Mouse (Mus musculus) liver, postnatal 0 days (tissue): ENCODE results near the gene Prox1.

ENCODE experiments used
- CTCF ChIP-seq: sonication (generic); IDR thresholded peaks from 2 replicates; pipeline ENCODE4 v1.5.1; 2016; ENCODE audit warnings: antibody characterized with exemption, low read depth
- EP300 ChIP-seq: IDR thresholded peaks from 2 replicates; pipeline ENCODE4 v1.6.1; 2016; ENCODE audit warnings: antibody characterized with exemption, low read depth, mild to moderate bottlenecking

DNA sequence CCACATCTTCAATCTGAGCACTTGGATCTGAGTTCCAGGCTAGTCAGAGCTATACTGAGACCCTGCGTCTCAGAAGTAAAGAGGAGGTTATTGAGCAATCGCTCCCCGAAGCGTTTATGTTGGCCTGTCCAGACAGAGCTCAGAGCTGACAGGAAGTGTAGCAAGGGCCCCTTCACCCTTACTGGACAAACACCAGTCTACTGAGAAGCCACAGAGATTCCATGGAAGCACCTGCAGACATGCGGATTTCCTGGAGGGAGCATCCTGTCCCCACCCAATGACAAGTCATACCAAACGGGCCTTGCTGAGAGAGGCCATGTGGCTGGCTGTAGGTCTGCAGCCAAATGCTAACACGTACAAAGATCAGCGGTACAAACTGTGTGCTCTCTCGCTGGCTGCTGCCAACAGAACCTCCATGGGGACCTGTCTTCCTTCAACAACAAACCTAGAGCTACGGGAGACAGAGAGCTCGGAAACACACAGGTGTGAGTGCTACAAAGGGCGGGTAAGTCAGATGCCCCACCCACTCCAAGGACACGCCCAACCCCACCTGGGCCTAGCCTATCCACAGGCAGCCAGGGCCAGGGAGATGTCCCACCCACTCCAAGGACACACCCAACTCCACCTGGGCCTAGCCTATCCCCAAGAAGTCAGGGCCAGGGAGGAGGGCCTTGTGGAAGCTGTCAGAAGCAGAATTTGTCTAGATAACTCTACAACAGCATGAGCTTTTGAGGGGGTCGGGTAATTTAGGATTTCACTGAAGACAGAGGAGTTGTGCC lies 45.4 kb downstream of the Prox1 start:
- TF ChIP-seq CTCF: no peak
- no peak for TF ChIP-seq EP300
